Mouse (Mus musculus) spleen, adult 2 months (tissue): ENCODE data around the gene Arpc2.

Experiments
- CTCF ChIP-seq: fragments of 200-500 bp; IDR thresholded peaks from 2 replicates; pipeline ENCODE4 v1.5.1; 2011; ENCODE audit warnings: mild to moderate bottlenecking, inconsistent platforms; ENCODE audit not compliant: insufficient read depth, insufficient read length, insufficient replicate concordance; ENCODE audit errors: extremely low read depth
- POLR2A ChIP-seq: fragments of 200-500 bp; IDR thresholded peaks from 2 replicates; pipeline ENCODE4 v1.6.1; 2011; ENCODE audit warnings: low read depth, low read length, inconsistent platforms

DNA sequence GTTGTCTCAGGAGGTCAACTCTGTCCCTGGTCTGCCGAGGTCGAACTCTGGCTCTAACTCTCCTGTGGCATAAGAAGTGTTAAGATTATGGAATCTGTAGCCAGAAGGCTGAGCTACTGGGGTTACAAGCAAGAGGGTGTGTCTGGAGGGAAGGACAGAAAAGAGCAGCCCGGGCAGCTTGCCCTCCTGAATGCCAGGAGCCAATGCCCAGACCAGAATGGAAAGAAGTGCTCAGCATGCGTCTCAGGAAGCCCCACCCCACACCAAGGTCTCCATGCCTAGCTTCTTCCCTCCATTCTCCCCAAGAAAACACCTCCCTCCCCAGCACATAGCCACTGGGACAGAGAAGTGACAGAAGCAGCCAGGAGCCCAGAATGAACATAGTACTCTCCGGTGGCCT is 63.1 kb downstream of the Arpc2 start:
- TF ChIP-seq CTCF (no peak), POLR2A (no peak)
